Mouse (Mus musculus): Measurements from ENCODE around the gene Fryl.

DNA sequence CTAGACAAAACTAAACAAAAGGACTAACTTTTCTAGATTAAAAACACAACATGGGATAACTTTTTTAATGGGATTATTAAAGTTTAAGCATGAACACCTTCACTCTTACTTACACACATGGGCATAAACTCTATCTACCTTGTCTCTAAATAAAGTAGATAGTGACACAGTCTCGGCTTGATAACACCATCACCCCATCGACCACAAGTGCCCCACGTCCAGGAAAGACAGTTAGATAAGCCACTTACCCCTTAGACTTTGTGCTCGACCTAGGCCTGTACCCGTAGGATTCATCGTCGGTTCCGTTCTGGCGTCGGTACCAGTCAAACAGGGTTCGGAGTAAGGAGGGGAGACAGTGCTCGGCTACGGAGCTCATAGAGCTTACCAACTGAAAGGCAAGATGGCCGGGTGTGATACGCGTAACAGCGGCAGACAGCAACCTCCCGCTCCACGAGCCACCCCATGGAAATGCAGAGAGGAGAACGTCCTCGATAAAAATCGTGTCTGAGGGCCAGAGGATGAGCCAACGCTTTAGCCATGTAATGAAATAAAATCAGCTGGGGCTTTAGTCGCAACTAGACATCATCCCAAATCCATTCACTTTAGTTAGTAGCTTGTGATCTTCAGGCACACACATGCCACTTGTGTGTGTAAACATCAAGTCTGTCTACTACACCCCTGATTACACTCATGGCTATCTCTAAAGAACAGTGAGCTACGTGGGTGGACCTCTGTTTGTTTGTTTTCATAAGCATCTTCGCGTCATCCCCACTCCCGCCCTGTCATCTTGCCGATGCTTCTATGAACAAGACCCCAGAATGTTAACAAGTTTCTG lies 123.2 kb downstream of the Fryl start:
- TF ChIP-seq POLR2A (IDR thresholded peaks at IDR 0.05; ENCODE audit: low read depth, low read length) (no peak), CTCF (conservative IDR thresholded peaks at IDR 0.05; ENCODE audit: insufficient read depth, insufficient read length, low read depth, low read length) (no peak)

Data from kidney, adult 2 months (tissue).